Mouse (Mus musculus): ENCODE measurements around the gene Vmn2r111. TPM values are rescaled to one million over a fixed set of nuclear protein-coding genes. Genes with fewer than 3 reads are reported as not detected.
"Not testable (repeated sequence)": the region's sequence is repeated elsewhere in the genome, so short reads cannot be mapped to it uniquely, and the experiment has no call there.

Vmn2r111 gene
- polyA plus RNA-seq (2012; rRNA removed), result not detected in 2 replicates

GRCm38 (mm10) chr17:22573382-22573781, at the start of gene Vmn2r111:
Gene Vmn2r111, minus strand, starts transcription at chr17:22573482.
- not testable (repeated sequence) for DNase-seq (ENCODE audit: low spot score)

- DNase-seq (ENCODE audit: low spot score), result not testable (repeated sequence)
Measured at GRCm38 (mm10) chr17:22600651-22601050, 27.4 kb upstream of the Vmn2r111 start, which contains the start of gene Vmn2r112. Gene Vmn2r112, plus strand, starts transcription at chr17:22600951.

GRCm38 (mm10) chr17:22520467-22520866, 52.8 kb downstream of the Vmn2r111 start:
- DNase-seq (ENCODE audit: low spot score), result not testable (repeated sequence)

GRCm38 (mm10) chr17:22520037-22520436, 53.2 kb downstream of the Vmn2r111 start:
- not testable (repeated sequence) for DNase-seq (ENCODE audit: low spot score)

GRCm38 (mm10) chr17:22497120-22497519, 76.2 kb downstream of the Vmn2r111 start:
- DNase-seq (ENCODE audit: low spot score), result no peak

Other genes with a start within 250 kb of the Vmn2r111 start
- 7.1 and 8.6 TPM in 2 replicates for gene Zfp944, start 212.1 kb downstream of the Vmn2r111 start, polyA plus RNA-seq (2012; rRNA removed)
- 5.6 and 6.0 TPM in 2 replicates for gene Zfp758, start 212.0 kb downstream of the Vmn2r111 start, polyA plus RNA-seq (2012; rRNA removed)
- 7.3 and 7.7 TPM in 2 replicates for gene Zfp946, start 149.3 kb downstream of the Vmn2r111 start, polyA plus RNA-seq (2012; rRNA removed)
- gene Vmn2r112, start 27.5 kb upstream of the Vmn2r111 start, polyA plus RNA-seq (2012; rRNA removed), result not detected in 2 replicates